Mouse (Mus musculus): Measurements from ENCODE around the gene Olfr1438-ps1.
"Not testable (repeated sequence)": the region's sequence is repeated elsewhere in the genome, so short reads cannot be mapped to it uniquely, and the experiment has no call there.

Olfr1438-ps1 gene

DNA sequence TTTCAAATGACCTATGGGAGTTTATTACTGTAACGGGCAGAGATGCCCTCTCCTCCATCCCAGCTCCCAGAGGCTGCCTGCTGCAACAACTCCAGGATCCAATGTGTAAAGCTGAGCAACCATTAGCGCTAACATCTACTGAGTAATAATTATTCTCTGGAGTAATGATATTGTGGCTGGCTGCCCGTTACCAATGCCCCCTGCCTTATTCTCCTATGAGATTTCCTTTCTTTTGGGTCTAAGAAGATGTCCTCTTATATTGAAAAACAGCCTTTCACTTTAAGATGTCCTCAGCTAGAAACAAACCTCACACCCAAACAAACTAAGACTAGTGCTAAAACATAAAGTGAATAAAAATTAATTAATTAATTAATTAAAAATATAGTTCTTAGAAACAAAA is at the start of gene Olfr1438-ps1:
TSS of gene Olfr1438-ps1 (minus strand) at position 101 of the 400 bp plus-strand sequence.
- no peak for DNase-seq

GRCm38 (mm10) chr19:12374465-12375025 is 38.8 kb upstream of the Olfr1438-ps1 start:
- DNase-seq, result no peak

- no peak for DNase-seq
Observed at GRCm38 (mm10) chr19:12373004-12373403, 37.3 kb upstream of the Olfr1438-ps1 start.

GRCm38 (mm10) chr19:12325001-12325400 is 10.7 kb downstream of the Olfr1438-ps1 start, which contains the start of gene Olfr1437:
Gene Olfr1437, minus strand, starts transcription at chr19:12325101.
- no peak for DNase-seq

GRCm38 (mm10) chr19:12299030-12299429 is 36.7 kb downstream of the Olfr1438-ps1 start, which contains the start of gene Olfr1436:
Gene Olfr1436, minus strand, starts transcription at chr19:12299130.
- not testable (repeated sequence) for DNase-seq

DNA sequence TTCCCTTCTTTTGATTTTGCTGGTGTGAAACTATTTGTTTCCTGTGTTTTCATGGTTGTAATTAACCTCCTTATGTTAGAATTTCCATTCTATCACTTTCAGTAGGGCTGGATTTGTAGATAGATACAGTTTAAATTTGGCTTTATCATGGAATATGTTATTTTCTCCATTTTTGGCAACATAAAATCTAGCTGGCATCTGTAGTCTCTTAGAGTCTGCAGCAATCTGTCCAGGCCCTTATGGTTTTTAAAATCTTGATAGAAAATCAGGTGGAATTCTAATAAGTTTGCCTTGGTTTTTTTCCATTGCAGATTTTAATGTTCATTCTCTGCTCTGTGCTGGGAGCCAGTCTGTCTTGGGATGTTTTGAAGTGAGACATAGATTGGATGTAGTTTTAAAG is 42.7 kb downstream of the Olfr1438-ps1 start:
- no peak for DNase-seq

DNA sequence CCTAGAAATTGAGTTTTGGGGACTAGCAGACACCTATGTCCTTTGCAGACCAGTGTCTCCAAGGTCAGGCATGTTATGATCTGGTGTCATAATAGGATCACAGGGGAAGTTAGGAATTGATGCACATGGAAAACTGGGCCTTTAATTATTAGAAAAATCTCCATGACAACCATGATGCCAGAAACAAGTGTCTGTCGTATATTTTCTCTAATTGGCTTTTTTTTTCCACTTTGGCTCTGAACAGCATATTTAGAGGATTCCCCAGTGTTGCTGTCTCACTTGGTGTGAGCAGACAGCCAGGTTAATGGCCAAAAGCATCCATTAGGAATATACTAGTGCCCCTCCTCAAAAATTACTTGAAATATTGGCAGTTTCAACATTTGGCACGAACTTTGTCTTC is 56.2 kb downstream of the Olfr1438-ps1 start, which contains the start of gene Olfr1434:
TSS of gene Olfr1434 (plus strand) at position 301 of the 400 bp plus-strand sequence.
- no peak for DNase-seq
